In genomic region chr12:50558231-50558630, GRCm38 (mm10) we compare ENCODE assay signal across 24 mouse cellular contexts.
DNase-seq lines count a peak whose midpoint lies in the region; ATAC-seq and TF ChIP-seq lines count a peak whose summit lies in the region.
"Had no signal": no experiment of that assay in that cellular context is flagged by ENCODE, and none has a peak within 500 bp of the region (broad histone marks: within the 10 kb centered on the region; RNA-seq: fewer than 3 reads in every experiment).

No protein-coding gene starts in this region.

- no peaks in the 10 kb centered on the region for H3K9me3 ChIP-seq in kidney, postnatal 0 days (replicated peaks; ENCODE audit: low read length)
- H3K9me3 ChIP-seq in midbrain, embryonic 11.5 days (ENCODE audit: control insufficient read depth, low read length): no peaks in the 10 kb centered on the region
- H3K9me3 ChIP-seq in midbrain, embryonic 15.5 days: no peaks in the 10 kb centered on the region
- H3K9me3 ChIP-seq: forebrain, embryonic 12.5 days; hindbrain, embryonic 10.5 days; kidney, embryonic 15.5 days; midbrain, embryonic 12.5 days; neural tube, embryonic 13.5 days; stomach, embryonic 15.5 days had no signal

- 39% methylated on average over 4 of the region's 4 CpGs for WGBS in kidney, postnatal 0 days
- WGBS in midbrain, embryonic 11.5 days: 74% methylated on average over 4 of the region's 4 CpGs
- 69% methylated on average over 4 of the region's 4 CpGs for WGBS in midbrain, embryonic 15.5 days

- H3K4me3 ChIP-seq in kidney, postnatal 0 days (replicated peaks; ENCODE audit: low read depth, low read length): no peak overlapping the region
- H3K4me3 ChIP-seq in midbrain, embryonic 11.5 days (ENCODE audit: low read depth, low read length): no peak overlapping the region
- no peak overlapping the region for H3K4me3 ChIP-seq in midbrain, embryonic 15.5 days
- H3K4me3 ChIP-seq in embryonic fibroblast, embryonic 13.5 days (ENCODE audit: insufficient read depth, low read length): no peak overlapping the region
- H3K4me3 ChIP-seq: forebrain, embryonic 12.5 days; hindbrain, embryonic 10.5 days; kidney, embryonic 15.5 days; midbrain, embryonic 12.5 days; neural tube, embryonic 13.5 days; stomach, embryonic 15.5 days had no signal

- no peak overlapping the region for H3K27ac ChIP-seq in kidney, postnatal 0 days
- no peak overlapping the region for H3K27ac ChIP-seq in midbrain, embryonic 11.5 days (ENCODE audit: low read depth, low read length)
- no peak overlapping the region for H3K27ac ChIP-seq in midbrain, embryonic 15.5 days
- H3K27ac ChIP-seq in embryonic fibroblast, embryonic 13.5 days (ENCODE audit: insufficient read depth, low read length): peak overlapping the region; percentile 86
- H3K27ac ChIP-seq: forebrain, embryonic 12.5 days; hindbrain, embryonic 10.5 days; hindbrain, postnatal 0 days; kidney, embryonic 15.5 days; macrophage; midbrain, embryonic 12.5 days; neural tube, embryonic 13.5 days; stomach, embryonic 15.5 days had no signal

- H3K27me3 ChIP-seq in kidney, postnatal 0 days (ENCODE audit: insufficient read depth, low read length): no peaks in the 10 kb centered on the region
- H3K27me3 ChIP-seq in midbrain, embryonic 11.5 days (ENCODE audit: control insufficient read depth, insufficient read depth, low read length): no peaks in the 10 kb centered on the region
- H3K27me3 ChIP-seq in midbrain, embryonic 15.5 days (replicated peaks): no peaks in the 10 kb centered on the region
- H3K27me3 ChIP-seq: forebrain, embryonic 12.5 days; kidney, embryonic 15.5 days; midbrain, embryonic 12.5 days; neural tube, embryonic 13.5 days; stomach, embryonic 15.5 days had no signal

- H3K4me1 ChIP-seq in kidney, postnatal 0 days (replicated peaks; ENCODE audit: insufficient read depth, low read length): no peaks in the 10 kb centered on the region
- H3K4me1 ChIP-seq in midbrain, embryonic 11.5 days (ENCODE audit: control insufficient read depth, insufficient read depth, low read length): no peaks in the 10 kb centered on the region
- H3K4me1 ChIP-seq in midbrain, embryonic 15.5 days: no peaks in the 10 kb centered on the region
- peaks cover 3% of the 10 kb centered on the region; the same call in 1 of the 2 replicates for H3K4me1 ChIP-seq in embryonic fibroblast, embryonic 13.5 days (ENCODE audit: control insufficient read depth, insufficient read depth, low read length)
- H3K4me1 ChIP-seq: forebrain, embryonic 12.5 days; kidney, embryonic 15.5 days; midbrain, embryonic 12.5 days; stomach, embryonic 15.5 days had no signal

- no peak for ATAC-seq in kidney, postnatal 0 days (replicated peaks; ENCODE audit: low FRiP score, low read depth)
- ATAC-seq in midbrain, embryonic 11.5 days (ENCODE audit: low FRiP score): no peak
- ATAC-seq in midbrain, embryonic 15.5 days (replicated peaks): no peak
- ATAC-seq: CD4-positive, CD25-positive, alpha-beta regulatory T cell, adult 4 months; hindbrain, postnatal 0 days had no signal

- H3K9ac ChIP-seq in kidney, postnatal 0 days (ENCODE audit: low read depth, low read length): no peak overlapping the region
- H3K9ac ChIP-seq in midbrain, embryonic 11.5 days (ENCODE audit: low read length): no peak overlapping the region
- H3K9ac ChIP-seq in midbrain, embryonic 15.5 days: no peak overlapping the region
- H3K9ac ChIP-seq: forebrain, embryonic 12.5 days; kidney, embryonic 15.5 days; midbrain, embryonic 12.5 days; neural tube, embryonic 13.5 days; stomach, embryonic 15.5 days had no signal

- no peaks in the 10 kb centered on the region for H3K36me3 ChIP-seq in kidney, postnatal 0 days (ENCODE audit: insufficient read depth, low read length)
- no peaks in the 10 kb centered on the region for H3K36me3 ChIP-seq in midbrain, embryonic 11.5 days (ENCODE audit: control insufficient read depth, insufficient read depth, low read length)
- no peaks in the 10 kb centered on the region for H3K36me3 ChIP-seq in midbrain, embryonic 15.5 days (replicated peaks)
- H3K36me3 ChIP-seq: forebrain, embryonic 12.5 days; hindbrain, embryonic 10.5 days; kidney, embryonic 15.5 days; midbrain, embryonic 12.5 days; neural tube, embryonic 13.5 days; stomach, embryonic 15.5 days had no signal

- peak; percentile 59 for DNase-seq in kidney, postnatal 0 days (ENCODE audit: low spot score)
- DNase-seq in kidney, adult 11 months: no peak
- peak; percentile 47 for DNase-seq in midbrain, embryonic 11.5 days (ENCODE audit: low spot score, missing footprints)
- peak; percentile 39 for DNase-seq in embryo, embryonic 10.5 days (ENCODE audit: low spot score)
- DNase-seq in cerebellum, adult 11-12 months: no peak
- DNase-seq: adrenal gland, postnatal 25 days; cerebellum, adult 2 months; gastrocnemius, postnatal 25 days; liver; right cerebral cortex, postnatal 14 days; spleen, adult 18-20 months; thymus, adult 18-20 months; thymus, postnatal 4 days had no signal

- TF ChIP-seq CTCF in kidney, postnatal 0 days (IDR thresholded peaks at IDR 0.05; ENCODE audit: low read depth): no peak
- no peak for TF ChIP-seq CTCF in embryonic fibroblast, embryonic 13.5 days (IDR thresholded peaks at IDR 0.05; ENCODE audit: borderline replicate concordance, insufficient read depth, low read length)

- H3K4me2 ChIP-seq in kidney, postnatal 0 days (ENCODE audit: low read length): no peak overlapping the region
- H3K4me2 ChIP-seq in midbrain, embryonic 11.5 days: no peak overlapping the region
- no peak overlapping the region for H3K4me2 ChIP-seq in midbrain, embryonic 15.5 days
- H3K4me2 ChIP-seq: forebrain, embryonic 12.5 days; kidney, embryonic 15.5 days; midbrain, embryonic 12.5 days; neural tube, embryonic 13.5 days; stomach, embryonic 15.5 days had no signal

- TF ChIP-seq POLR2A in embryonic fibroblast, embryonic 13.5 days (IDR thresholded peaks at IDR 0.05; ENCODE audit: low read depth, low read length): no peak

Comparison
In these comparisons a context has a peak if more than half of its experiments do, and no peak if none do; other contexts are left out.
1. DNase-seq: peak in kidney, postnatal 0 days (single experiment), midbrain, embryonic 11.5 days (single experiment) and embryo, embryonic 10.5 days (single experiment); none in kidney, adult 11 months (single experiment) and cerebellum, adult 11-12 months (single experiment).